Mouse (Mus musculus): ENCODE data around the gene Robo1. TPM values are rescaled to one million over a fixed set of nuclear protein-coding genes. Genes with fewer than 3 reads are reported as not detected.

Robo1 gene
- 52.6 and 54.0 TPM in 2 replicates for polyA plus RNA-seq (2015; fragmentation: Nextera tagmentation; extraction: Ambion mirVana)

DNA sequence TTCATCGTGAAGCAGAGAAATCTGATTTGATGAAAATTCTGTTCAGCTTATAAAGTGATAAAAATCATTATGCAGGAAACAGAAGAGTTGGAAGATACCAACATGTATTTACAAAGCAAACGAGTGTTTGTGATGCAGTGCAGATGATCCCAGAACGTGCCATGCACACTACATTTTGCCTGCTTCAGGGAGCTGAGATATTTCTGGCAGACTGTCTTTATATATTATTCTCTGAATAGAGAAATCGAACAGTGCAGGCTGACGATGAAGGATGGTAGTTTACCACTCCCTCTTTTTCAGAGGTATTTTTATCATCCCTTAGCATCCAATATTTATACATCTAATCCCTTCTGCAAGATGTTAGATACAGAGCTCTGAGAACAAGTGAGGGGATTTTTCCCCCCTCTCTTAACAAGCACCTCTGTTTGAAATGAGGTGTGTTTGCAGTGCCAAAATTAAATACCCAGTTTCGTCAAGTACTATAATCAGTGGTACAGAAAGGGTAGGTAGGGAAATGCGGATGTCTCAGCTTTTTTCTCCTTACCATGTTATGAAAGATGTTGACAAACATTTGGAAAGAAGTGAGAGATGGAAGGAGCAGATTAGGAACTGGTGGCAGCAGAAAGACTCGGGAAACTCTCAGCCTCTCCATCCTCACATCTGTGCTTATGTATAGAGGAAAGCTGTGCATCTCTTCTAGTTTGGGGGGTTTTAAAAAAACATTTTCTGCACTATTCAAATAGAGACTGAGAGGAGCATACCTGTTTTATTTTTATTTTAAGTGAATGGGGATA, at the start of gene Robo1:
Gene Robo1, plus strand, starts transcription at position 770 of the 794 bp plus-strand sequence.
- H3K4me3 ChIP-seq = no peak within 1 kb of the TSS
- no peaks in the 10 kb centered on the region for H3K27me3 ChIP-seq
- no peaks in the 10 kb centered on the region for H3K36me3 ChIP-seq
- WGBS = 66% methylated on average over 8 of the region's 8 CpGs
- H3K4me2 ChIP-seq (replicated peaks) = no peak within 1 kb of the TSS
- H3K9ac ChIP-seq (replicated peaks) = no peak within 1 kb of the TSS
- peak within 1 kb of the TSS; percentile 33 for H3K27ac ChIP-seq (replicated peaks)
- H3K9me3 ChIP-seq = no peaks in the 10 kb centered on the region
- ATAC-seq (replicated peaks) = peak; percentile 72; the same call in 1 of the 2 replicates
- H3K4me1 ChIP-seq = peaks cover 4% of the 10 kb centered on the region

DNA sequence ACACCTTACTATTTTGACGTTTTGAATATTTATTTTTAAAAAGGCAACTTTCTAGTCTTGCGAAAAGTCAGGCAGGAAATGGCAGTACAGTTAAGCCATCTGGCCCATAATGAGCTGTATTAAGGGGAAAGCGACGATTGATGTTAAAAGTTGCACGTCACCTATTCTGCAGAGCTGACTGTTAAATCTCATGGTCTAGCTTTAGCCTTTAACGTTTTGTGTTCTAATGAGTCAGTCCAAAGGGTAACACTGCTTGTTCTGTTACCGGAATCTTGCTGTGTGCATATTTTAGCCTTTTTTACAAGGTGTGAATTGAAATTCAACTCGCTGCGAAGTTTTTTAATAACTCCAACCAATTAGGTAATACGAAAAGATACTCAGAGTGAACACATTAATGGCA, 40.3 kb upstream of the Robo1 start:
- Histone ChIP-seq H3K4me1 (no peaks in the 10 kb centered on the region), H3K4me2 (replicated peaks) (no peak overlapping the region), H3K36me3 (no peaks in the 10 kb centered on the region), H3K4me3 (no peak overlapping the region), H3K27me3 (no peaks in the 10 kb centered on the region), H3K9ac (replicated peaks) (no peak overlapping the region), H3K9me3 (no peaks in the 10 kb centered on the region), H3K27ac (replicated peaks) (no peak overlapping the region)
- ATAC-seq (replicated peaks) = no peak
- 88% methylated on average over 10 of the region's 10 CpGs for WGBS

DNA sequence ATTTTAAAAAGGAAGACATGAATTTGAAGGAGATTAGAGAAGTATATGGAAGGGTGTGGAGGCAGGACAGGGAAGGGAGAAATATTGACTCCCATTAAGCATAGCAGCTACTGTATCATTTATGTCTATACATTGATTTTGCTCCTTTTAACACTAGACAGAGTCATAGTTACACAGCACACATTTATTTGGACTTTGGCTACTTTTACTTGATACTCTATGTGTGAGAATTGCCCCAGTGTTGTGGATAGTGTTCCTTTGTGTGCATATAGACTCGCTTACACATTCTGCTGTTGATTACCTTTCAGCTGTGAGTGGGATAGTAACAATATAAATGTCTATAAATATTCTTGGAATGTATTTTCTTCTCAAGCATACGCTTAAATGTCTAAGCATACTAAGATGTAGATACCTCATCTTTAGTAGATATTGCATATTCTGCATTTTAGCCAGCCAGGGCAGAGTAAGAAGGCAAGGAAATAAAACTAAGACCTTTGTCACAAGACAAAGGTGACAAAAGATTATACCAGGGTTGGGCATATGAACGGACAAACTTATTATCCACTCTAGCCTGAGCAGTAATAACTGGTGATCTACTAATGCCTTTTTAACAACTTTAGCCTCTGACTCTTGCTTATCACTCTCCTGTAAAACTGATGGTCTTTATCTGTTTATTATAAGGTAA, 31.6 kb upstream of the Robo1 start:
- Histone ChIP-seq H3K4me1 (no peaks in the 10 kb centered on the region), H3K36me3 (no peaks in the 10 kb centered on the region), H3K9me3 (no peaks in the 10 kb centered on the region), H3K4me3 (no peak overlapping the region), H3K27me3 (no peaks in the 10 kb centered on the region), H3K4me2 (replicated peaks) (no peak overlapping the region), H3K9ac (replicated peaks) (no peak overlapping the region), H3K27ac (replicated peaks) (no peak overlapping the region)
- 81% methylated on average over 3 of the region's 3 CpGs for WGBS
- no peak for ATAC-seq (replicated peaks)

DNA sequence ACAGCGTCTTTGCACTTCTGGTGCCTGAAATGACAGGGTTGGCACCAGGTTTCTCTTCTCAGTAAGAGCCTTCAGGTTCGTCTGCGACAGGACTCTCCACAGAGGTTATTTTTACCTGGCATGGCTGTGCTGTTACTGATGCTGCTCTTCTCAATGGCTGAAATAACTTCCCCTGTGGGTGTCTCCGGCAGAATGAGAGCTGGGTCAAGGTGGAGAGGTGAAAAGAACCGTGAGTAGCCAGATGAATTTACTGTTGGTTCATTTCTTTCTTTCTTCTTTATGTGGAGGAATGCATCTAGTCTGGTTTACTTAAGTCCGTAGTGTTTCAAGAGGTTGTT, 194 bp downstream of the Robo1 start:
- Histone ChIP-seq H3K9ac (replicated peaks) (no peak overlapping the region), H3K4me2 (replicated peaks) (no peak overlapping the region), H3K27me3 (no peaks in the 10 kb centered on the region), H3K27ac (replicated peaks) (peak overlapping the region; percentile 33), H3K4me1 (peaks cover 4% of the 10 kb centered on the region), H3K9me3 (no peaks in the 10 kb centered on the region), H3K4me3 (no peak overlapping the region), H3K36me3 (no peaks in the 10 kb centered on the region)
- 70% methylated on average over 6 of the region's 6 CpGs for WGBS
- no peak for ATAC-seq (replicated peaks)

DNA sequence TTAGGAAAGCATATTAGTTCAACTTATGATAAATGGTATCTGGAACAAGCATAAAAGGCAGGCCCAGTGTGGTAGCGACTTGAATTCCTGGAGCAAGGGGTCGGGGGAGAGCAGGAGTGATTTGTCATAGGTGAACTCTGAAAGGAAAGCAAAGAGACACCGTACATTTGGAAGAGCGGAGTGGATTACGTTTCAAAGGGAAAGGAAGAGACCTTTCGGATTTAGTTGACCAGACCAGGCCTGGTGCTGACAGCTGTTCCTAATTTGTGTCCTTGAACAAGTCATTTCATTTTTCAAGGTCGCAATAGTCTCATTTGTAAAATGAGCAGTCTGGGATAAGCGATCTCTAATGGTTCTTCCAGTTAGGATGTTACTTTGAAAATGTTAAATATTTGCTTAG, 19.2 kb downstream of the Robo1 start:
- H3K4me3 ChIP-seq = no peak overlapping the region
- H3K4me1 ChIP-seq = 0 out of 2 replicates have a peak, but pooled peaks cover 4% of the 10 kb centered on the region
- H3K4me2 ChIP-seq (replicated peaks) = no peak overlapping the region
- H3K9ac ChIP-seq (replicated peaks) = no peak overlapping the region
- H3K27ac ChIP-seq (replicated peaks) = no peak overlapping the region
- no peak for ATAC-seq (replicated peaks)
- no peaks in the 10 kb centered on the region for H3K36me3 ChIP-seq
- WGBS = 83% methylated on average over 8 of the region's 8 CpGs
- no peaks in the 10 kb centered on the region for H3K9me3 ChIP-seq
- no peaks in the 10 kb centered on the region for H3K27me3 ChIP-seq

DNA sequence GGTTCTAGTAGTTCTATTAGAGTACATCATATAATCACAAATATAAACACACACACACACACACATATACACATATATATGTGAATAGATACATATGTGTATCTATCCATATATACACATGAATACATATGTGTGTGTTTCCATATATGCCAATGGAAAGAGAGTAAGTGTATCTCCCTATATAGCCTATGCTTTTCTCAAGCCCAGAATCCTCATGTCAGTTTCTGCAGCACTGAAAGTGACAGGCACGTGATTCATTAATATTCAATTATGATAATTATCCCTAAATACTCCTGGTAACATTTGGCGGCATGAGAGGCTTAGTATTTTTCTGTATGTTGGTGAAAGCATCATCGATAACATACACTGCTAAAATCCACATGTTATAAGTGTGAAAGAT, 20.5 kb downstream of the Robo1 start:
- H3K9me3 ChIP-seq = no peaks in the 10 kb centered on the region
- no peaks in the 10 kb centered on the region for H3K36me3 ChIP-seq
- H3K4me2 ChIP-seq (replicated peaks) = no peak overlapping the region
- 0 out of 2 replicates have a peak, but pooled peaks have one; percentile 53 for ATAC-seq (replicated peaks)
- no peak overlapping the region for H3K4me3 ChIP-seq
- 0 out of 2 replicates have a peak, but pooled peaks cover 4% of the 10 kb centered on the region for H3K4me1 ChIP-seq
- H3K27ac ChIP-seq (replicated peaks) = no peak overlapping the region
- H3K27me3 ChIP-seq = no peaks in the 10 kb centered on the region
- 31% methylated on average over 3 of the region's 3 CpGs for WGBS
- H3K9ac ChIP-seq (replicated peaks) = no peak overlapping the region

DNA sequence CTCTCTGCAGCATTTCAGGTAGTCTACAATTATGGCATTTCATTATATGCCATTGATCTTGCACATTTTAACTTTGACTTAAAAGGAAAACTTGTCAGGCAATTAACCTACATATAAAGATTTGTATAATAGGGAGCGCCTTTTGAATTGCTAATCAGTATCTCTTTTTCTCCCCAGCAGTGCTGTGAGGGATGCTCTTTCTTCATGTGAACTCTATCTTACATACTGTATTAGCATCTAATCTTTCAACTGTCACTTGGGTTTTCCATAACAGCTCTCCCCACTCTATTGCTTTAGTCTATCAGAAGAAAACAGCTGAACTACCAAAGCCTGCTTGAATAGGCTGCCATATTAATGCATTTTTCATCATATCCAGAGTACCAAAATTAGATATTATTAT, 29.7 kb downstream of the Robo1 start:
- Histone ChIP-seq H3K4me3 (no peak overlapping the region), H3K9ac (replicated peaks) (no peak overlapping the region), H3K36me3 (no peaks in the 10 kb centered on the region), H3K4me2 (replicated peaks) (no peak overlapping the region), H3K27ac (replicated peaks) (no peak overlapping the region), H3K27me3 (no peaks in the 10 kb centered on the region), H3K4me1 (no peaks in the 10 kb centered on the region), H3K9me3 (no peaks in the 10 kb centered on the region)
- peak; percentile 68; the same call in 1 of the 2 replicates for ATAC-seq (replicated peaks)
- 78% methylated on average over 1 of the region's 1 CpGs for WGBS

DNA sequence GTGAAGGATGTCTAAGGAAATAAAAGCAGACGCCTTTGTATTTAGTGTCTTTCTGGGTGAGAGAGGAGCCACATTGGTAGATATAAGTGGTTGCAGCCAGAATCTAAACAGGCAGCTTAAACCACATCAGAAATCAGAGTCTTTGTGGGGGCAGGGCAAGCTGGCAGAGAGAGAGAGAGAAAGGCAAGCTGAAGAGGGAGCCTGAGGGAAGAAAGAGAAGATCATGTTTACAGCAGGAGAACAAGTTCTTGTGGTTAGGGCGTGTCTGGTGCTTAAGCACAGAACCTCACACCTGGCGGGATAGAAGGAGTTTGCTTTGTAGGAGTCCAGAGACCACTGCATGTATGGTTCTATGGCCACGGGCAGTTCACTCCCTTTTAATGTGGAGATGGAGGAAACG, 42.3 kb downstream of the Robo1 start:
- no peak for ATAC-seq (replicated peaks)
- no peak overlapping the region for H3K4me2 ChIP-seq (replicated peaks)
- no peaks in the 10 kb centered on the region for H3K27me3 ChIP-seq
- H3K27ac ChIP-seq (replicated peaks) = no peak overlapping the region
- no peak overlapping the region for H3K9ac ChIP-seq (replicated peaks)
- no peaks in the 10 kb centered on the region for H3K4me1 ChIP-seq
- 70% methylated on average over 5 of the region's 5 CpGs for WGBS
- H3K4me3 ChIP-seq = no peak overlapping the region
- no peaks in the 10 kb centered on the region for H3K36me3 ChIP-seq
- no peaks in the 10 kb centered on the region for H3K9me3 ChIP-seq

DNA sequence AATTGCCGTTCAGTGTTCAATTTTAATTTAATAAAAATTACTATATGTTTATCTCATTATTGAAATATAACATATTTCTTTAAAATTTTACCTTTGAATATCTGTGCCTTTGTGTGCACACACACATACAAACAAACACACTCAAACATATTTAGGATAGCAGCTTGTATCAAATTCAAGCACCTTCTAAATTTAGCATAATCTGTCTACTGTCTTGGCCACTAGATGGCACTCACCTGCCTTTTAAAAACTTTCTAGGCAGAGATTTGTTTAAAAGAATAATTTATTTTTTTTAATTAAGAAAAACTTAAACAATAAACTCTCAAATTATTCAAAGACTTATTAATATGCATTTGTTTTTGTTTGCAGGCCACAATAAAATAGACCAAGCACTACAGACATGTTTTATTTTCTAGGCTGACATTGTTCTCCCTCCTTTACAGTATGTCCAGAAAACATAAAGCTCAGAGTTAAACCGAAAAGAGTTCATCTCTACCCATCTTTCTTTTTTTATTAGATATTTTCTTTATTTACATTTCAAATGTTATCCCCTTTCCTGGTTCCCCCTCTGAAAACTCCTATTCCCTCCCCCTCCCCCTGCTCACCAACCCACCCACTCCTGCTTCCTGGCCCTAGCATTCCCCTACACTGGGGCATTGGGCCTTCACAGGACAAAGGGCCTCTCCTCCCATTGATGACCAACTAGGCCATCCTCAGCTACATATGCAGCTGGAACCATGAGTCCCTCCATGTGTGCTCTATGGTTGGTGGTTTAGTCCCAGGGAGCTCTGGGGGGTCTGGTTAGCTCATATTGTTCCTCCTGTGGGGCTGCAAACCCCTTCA, 48.6 kb downstream of the Robo1 start:
- Histone ChIP-seq H3K9ac (replicated peaks) (no peak overlapping the region), H3K4me3 (no peak overlapping the region), H3K27me3 (no peaks in the 10 kb centered on the region), H3K36me3 (no peaks in the 10 kb centered on the region), H3K9me3 (no peaks in the 10 kb centered on the region), H3K27ac (replicated peaks) (no peak overlapping the region), H3K4me1 (no peaks in the 10 kb centered on the region), H3K4me2 (replicated peaks) (no peak overlapping the region)
- ATAC-seq (replicated peaks) = no peak
- 82% methylated on average over 2 of the region's 2 CpGs for WGBS

DNA sequence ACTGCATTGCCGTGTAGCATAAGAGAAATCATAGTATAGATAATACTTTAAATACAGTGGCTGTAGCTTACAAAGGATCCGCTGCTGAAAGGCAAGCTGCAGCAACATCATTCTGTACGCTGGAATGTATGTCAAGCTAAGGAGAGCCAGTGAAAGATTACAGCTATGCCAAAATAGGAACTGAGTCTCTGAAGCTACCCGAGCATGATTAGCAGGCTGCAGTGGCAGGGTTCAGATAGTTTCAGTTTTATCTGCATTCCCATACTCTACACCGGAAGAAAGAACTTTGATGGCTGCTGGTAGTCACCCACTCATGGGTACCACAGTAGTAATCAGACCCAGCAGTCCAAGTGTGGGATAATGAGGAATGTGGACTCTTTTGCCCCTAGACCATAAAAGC, 68.8 kb downstream of the Robo1 start:
- Histone ChIP-seq H3K9me3 (no peaks in the 10 kb centered on the region), H3K4me3 (no peak overlapping the region), H3K27me3 (no peaks in the 10 kb centered on the region), H3K4me2 (replicated peaks) (no peak overlapping the region), H3K36me3 (no peaks in the 10 kb centered on the region; the same call in 1 of the 2 replicates), H3K4me1 (no peaks in the 10 kb centered on the region), H3K9ac (replicated peaks) (no peak overlapping the region), H3K27ac (replicated peaks) (no peak overlapping the region)
- no peak for ATAC-seq (replicated peaks)
- 84% methylated on average over 5 of the region's 5 CpGs for WGBS

DNA sequence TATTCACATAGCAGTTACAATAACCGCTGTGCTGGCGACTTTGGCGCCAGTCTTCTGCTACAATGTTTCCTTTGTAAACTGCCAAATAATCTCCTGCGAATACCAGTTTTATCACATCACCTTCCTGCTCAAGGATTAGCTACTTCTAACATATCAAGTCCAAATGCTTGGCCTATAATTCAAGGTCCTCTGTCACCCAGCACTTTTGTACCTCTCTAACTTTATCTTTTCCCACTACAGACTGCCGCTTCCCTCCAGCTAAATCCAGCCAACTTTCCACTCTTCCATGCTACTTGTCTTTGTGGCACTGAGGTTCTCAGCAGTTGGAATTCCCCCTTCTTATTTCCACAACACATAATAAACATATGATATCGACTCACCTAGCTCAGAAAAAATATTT, 73.7 kb downstream of the Robo1 start:
- Histone ChIP-seq H3K27ac (replicated peaks) (no peak overlapping the region), H3K4me2 (replicated peaks) (no peak overlapping the region), H3K36me3 (no peaks in the 10 kb centered on the region), H3K4me1 (no peaks in the 10 kb centered on the region), H3K27me3 (no peaks in the 10 kb centered on the region), H3K9me3 (no peaks in the 10 kb centered on the region), H3K9ac (replicated peaks) (no peak overlapping the region), H3K4me3 (no peak overlapping the region)
- ATAC-seq (replicated peaks) = no peak
- 91% methylated on average over 6 of the region's 6 CpGs for WGBS

DNA sequence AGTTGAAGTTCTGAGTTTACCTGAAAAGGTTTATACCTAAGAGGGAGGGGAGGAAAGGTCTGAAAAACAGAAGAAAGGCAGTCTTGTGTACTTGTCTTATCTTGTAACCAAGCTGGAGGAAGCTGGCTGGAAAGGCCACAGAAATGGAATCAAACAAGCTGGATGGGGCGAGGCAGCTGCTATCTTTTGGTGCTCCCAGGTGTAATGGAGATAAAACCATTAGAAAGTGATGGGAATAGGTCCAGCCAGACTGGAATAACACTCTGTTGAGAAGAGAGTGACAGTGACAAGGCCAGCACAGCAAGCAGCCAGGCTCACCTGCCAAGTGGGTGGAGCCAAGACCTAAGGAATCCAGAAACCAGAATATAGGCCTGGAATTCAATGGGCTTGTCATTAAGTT, 75.5 kb downstream of the Robo1 start:
- WGBS = 76% methylated on average over 1 of the region's 1 CpGs
- Histone ChIP-seq H3K9ac (replicated peaks) (no peak overlapping the region), H3K27ac (replicated peaks) (no peak overlapping the region), H3K4me3 (no peak overlapping the region), H3K4me1 (no peaks in the 10 kb centered on the region), H3K9me3 (no peaks in the 10 kb centered on the region), H3K4me2 (replicated peaks) (no peak overlapping the region), H3K27me3 (no peaks in the 10 kb centered on the region), H3K36me3 (no peaks in the 10 kb centered on the region)
- no peak for ATAC-seq (replicated peaks)
